Mouse (Mus musculus): ENCODE results near the gene Adam12. TPM values are rescaled to one million over a fixed set of nuclear protein-coding genes. Genes with fewer than 3 reads are reported as not detected.
"Not testable (repeated sequence)": the region's sequence is repeated elsewhere in the genome, so short reads cannot be mapped to it uniquely, and the experiment has no call there.

The Adam12 gene
- polyA plus RNA-seq, 1 experiment from 2014 or later: 1.0 TPM

DNA sequence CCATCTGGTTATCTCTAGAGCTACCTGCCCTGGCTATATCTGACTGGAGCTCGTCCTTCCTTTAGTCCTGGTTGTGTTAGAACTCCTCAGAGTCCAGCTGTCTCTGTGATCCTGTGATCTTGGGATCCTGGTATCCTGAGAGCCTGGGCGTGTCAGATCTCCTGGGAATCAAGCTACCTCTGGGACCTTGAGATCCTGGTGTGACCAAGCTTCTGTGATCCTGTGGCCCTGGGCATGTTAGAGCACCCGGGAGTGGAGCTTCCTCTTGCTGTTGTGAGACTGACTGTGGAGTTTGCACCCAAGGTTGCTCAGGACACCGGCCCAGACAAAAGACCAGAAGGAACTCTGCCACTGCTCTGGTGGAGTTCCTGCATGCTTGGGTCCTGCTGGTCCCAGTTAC, 332.6 kb downstream of the Adam12 start:
- H3K4me1 ChIP-seq (replicated peaks; ENCODE audit: control insufficient read depth, insufficient read depth, low read length): no peaks in the 10 kb centered on the region
- 81% methylated on average over 4 of the region's 4 CpGs for WGBS
- H3K36me3 ChIP-seq (ENCODE audit: control insufficient read depth, insufficient read depth): no peaks in the 10 kb centered on the region
- ATAC-seq: no peak
- no peaks in the 10 kb centered on the region for H3K9me3 ChIP-seq (ENCODE audit: control insufficient read depth)
- H3K9ac ChIP-seq (ENCODE audit: low read depth, low read length): no peak overlapping the region
- no peak overlapping the region for H3K27ac ChIP-seq (ENCODE audit: low read depth, low read length)
- H3K27me3 ChIP-seq (replicated peaks; ENCODE audit: control insufficient read depth, insufficient read depth, low read length): no peaks in the 10 kb centered on the region
- TF ChIP-seq CTCF (IDR thresholded peaks at IDR 0.05; ENCODE audit: low read depth): no peak
- no peak overlapping the region for H3K4me2 ChIP-seq (replicated peaks; ENCODE audit: low read depth)
- no peak overlapping the region for H3K4me3 ChIP-seq (ENCODE audit: low read depth, low read length)

DNA sequence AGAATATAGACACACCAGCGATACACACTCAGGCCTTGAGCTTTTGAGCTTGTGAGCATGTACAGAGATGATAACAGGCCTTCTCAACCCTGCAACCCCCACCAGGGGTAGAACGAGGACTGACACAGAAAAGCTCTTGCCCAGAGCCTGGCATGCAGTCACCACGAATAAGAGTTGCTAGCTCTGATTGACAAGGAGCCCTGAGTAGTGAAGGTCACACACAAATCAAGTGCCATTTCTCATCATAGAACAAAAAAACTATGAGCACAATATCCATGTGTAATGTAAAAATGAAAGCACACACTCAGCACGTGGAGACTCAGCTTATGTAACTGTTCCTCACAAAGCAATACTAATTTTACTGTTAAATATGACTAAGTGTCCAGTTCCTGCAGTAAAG, 340.1 kb downstream of the Adam12 start:
- Histone ChIP-seq H3K4me1 (replicated peaks; ENCODE audit: control insufficient read depth, insufficient read depth, low read length) (no peaks in the 10 kb centered on the region), H3K36me3 (ENCODE audit: control insufficient read depth, insufficient read depth) (no peaks in the 10 kb centered on the region), H3K9me3 (ENCODE audit: control insufficient read depth) (no peaks in the 10 kb centered on the region), H3K4me2 (replicated peaks; ENCODE audit: low read depth) (no peak overlapping the region), H3K27ac (ENCODE audit: low read depth, low read length) (no peak overlapping the region), H3K4me3 (ENCODE audit: low read depth, low read length) (no peak overlapping the region), H3K27me3 (replicated peaks; ENCODE audit: control insufficient read depth, insufficient read depth, low read length) (no peaks in the 10 kb centered on the region), H3K9ac (ENCODE audit: low read depth, low read length) (no peak overlapping the region)
- no peak for ATAC-seq
- no peak for TF ChIP-seq CTCF (IDR thresholded peaks at IDR 0.05; ENCODE audit: low read depth)
- WGBS: 68% methylated on average over 4 of the region's 4 CpGs

DNA sequence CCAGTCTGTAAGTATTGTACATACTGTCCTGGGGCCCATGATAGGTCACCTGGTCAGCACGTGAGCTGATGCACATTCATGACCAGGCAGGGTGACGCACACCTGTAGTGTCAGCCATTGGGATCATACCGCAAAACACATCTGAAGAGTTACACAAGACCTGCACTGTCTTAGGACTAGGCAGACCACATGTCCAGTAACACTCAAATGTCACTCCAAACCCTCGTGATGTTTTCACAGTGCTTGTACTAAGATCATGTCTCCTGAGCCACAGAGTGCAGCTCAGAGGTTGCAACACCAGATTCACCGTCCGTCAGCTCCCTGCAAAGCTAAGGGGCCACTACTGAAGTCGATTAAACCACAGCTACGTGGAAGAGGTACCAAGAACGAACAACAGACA, 340.6 kb downstream of the Adam12 start:
- no peaks in the 10 kb centered on the region for H3K27me3 ChIP-seq (replicated peaks; ENCODE audit: control insufficient read depth, insufficient read depth, low read length)
- no peak for TF ChIP-seq CTCF (IDR thresholded peaks at IDR 0.05; ENCODE audit: low read depth)
- H3K4me2 ChIP-seq (replicated peaks; ENCODE audit: low read depth): no peak overlapping the region
- 88% methylated on average over 9 of the region's 9 CpGs for WGBS
- H3K9ac ChIP-seq (ENCODE audit: low read depth, low read length): no peak overlapping the region
- H3K36me3 ChIP-seq (ENCODE audit: control insufficient read depth, insufficient read depth): no peaks in the 10 kb centered on the region
- H3K9me3 ChIP-seq (ENCODE audit: control insufficient read depth): no peaks in the 10 kb centered on the region
- H3K27ac ChIP-seq (ENCODE audit: low read depth, low read length): no peak overlapping the region
- no peak for ATAC-seq
- no peak overlapping the region for H3K4me3 ChIP-seq (ENCODE audit: low read depth, low read length)
- no peaks in the 10 kb centered on the region for H3K4me1 ChIP-seq (replicated peaks; ENCODE audit: control insufficient read depth, insufficient read depth, low read length)

GRCm38 (mm10) chr7:133889986-133890385, 342.0 kb downstream of the Adam12 start:
- Histone ChIP-seq H3K4me1 (replicated peaks; ENCODE audit: control insufficient read depth, insufficient read depth, low read length) (no peaks in the 10 kb centered on the region), H3K27ac (ENCODE audit: low read depth, low read length) (no peak overlapping the region), H3K4me2 (replicated peaks; ENCODE audit: low read depth) (no peak overlapping the region), H3K36me3 (ENCODE audit: control insufficient read depth, insufficient read depth) (no peaks in the 10 kb centered on the region), H3K9ac (ENCODE audit: low read depth, low read length) (no peak overlapping the region), H3K27me3 (replicated peaks; ENCODE audit: control insufficient read depth, insufficient read depth, low read length) (no peaks in the 10 kb centered on the region), H3K9me3 (ENCODE audit: control insufficient read depth) (no peaks in the 10 kb centered on the region), H3K4me3 (ENCODE audit: low read depth, low read length) (no peak overlapping the region)
- no peak for ATAC-seq
- WGBS: 89% methylated on average over 4 of the region's 4 CpGs
- no peak for TF ChIP-seq CTCF (IDR thresholded peaks at IDR 0.05; ENCODE audit: low read depth)

DNA sequence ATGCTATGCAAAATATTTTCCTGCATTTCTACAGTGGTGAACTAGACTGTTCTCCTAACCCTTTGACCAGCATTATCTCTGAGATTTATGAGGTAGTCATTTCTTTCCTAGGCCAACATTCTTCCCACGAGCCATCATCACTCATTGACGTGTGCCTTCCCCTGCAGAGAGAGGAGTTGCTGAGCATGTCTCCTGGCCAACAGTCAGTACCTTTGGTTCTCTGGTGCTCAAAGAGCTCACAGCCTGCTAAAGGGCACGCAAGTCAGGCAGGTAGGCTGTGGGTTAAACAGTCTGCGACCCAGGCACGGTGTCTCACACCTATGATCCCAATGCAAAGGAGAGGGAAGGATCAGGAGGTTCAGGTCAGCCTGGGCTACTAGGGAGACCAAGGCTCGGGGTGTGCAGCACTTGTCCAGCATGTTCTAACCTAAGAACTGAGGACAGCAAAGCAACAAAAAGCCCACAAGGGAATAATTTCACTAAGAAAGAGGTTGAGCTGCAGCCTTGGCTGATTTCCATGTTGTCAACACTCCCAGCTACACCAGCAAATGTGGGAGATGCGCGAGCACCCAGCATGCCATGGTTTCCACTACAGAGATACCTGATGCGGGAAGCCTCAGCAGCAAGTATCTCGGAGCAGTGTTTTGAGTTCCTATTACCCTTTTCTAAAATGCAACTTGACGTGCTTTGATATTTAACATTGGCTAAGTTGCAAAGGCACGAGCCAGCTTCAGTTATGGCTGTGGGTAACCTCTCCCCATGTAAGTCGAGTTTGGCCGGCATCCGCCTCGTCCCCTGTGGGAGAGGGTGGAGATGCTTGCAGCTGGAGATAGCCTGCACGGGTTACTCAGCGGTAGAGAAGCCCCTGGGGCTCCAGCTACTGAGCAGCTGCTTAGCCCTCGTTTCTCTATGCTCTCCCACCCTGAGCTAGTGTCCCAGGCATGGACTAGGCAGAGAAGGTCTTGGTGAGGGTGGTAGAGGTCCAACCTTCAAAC, 342.7 kb downstream of the Adam12 start:
- H3K36me3 ChIP-seq (ENCODE audit: control insufficient read depth, insufficient read depth): no peaks in the 10 kb centered on the region
- ATAC-seq: no peak
- H3K4me2 ChIP-seq (replicated peaks; ENCODE audit: low read depth): no peak overlapping the region
- no peak overlapping the region for H3K4me3 ChIP-seq (ENCODE audit: low read depth, low read length)
- H3K27me3 ChIP-seq (replicated peaks; ENCODE audit: control insufficient read depth, insufficient read depth, low read length): no peaks in the 10 kb centered on the region
- WGBS: 82% methylated on average over 19 of the region's 19 CpGs
- H3K9me3 ChIP-seq (ENCODE audit: control insufficient read depth): no peaks in the 10 kb centered on the region
- no peaks in the 10 kb centered on the region for H3K4me1 ChIP-seq (replicated peaks; ENCODE audit: control insufficient read depth, insufficient read depth, low read length)
- no peak overlapping the region for H3K9ac ChIP-seq (ENCODE audit: low read depth, low read length)
- H3K27ac ChIP-seq (ENCODE audit: low read depth, low read length): no peak overlapping the region
- TF ChIP-seq CTCF (IDR thresholded peaks at IDR 0.05; ENCODE audit: low read depth): no peak

- H3K4me2 ChIP-seq (replicated peaks; ENCODE audit: low read depth); H3K27me3 ChIP-seq (replicated peaks; ENCODE audit: control insufficient read depth, insufficient read depth, low read length); H3K4me3 ChIP-seq (ENCODE audit: low read depth, low read length); H3K9me3 ChIP-seq (ENCODE audit: control insufficient read depth); H3K27ac ChIP-seq (ENCODE audit: low read depth, low read length); H3K4me1 ChIP-seq (replicated peaks; ENCODE audit: control insufficient read depth, insufficient read depth, low read length); H3K36me3 ChIP-seq (ENCODE audit: control insufficient read depth, insufficient read depth); ATAC-seq; H3K9ac ChIP-seq (ENCODE audit: low read depth, low read length): not testable (repeated sequence)
- 59% methylated on average over 5 of the region's 9 CpGs for WGBS
Observed at GRCm38 (mm10) chr7:133884759-133885431, 347.1 kb downstream of the Adam12 start.
